Mouse (Mus musculus) bone marrow macrophage, adult 2 months (primary cell): ENCODE data around the gene Gfer. TPM values are rescaled to one million over a fixed set of nuclear protein-coding genes. Genes with fewer than 3 reads are reported as not detected.

Experiments used
- H3K27ac ChIP-seq: 2 replicates; pipeline ENCODE4 v1.5.1; 2012; ENCODE audit warnings: low read depth, low read length; ENCODE audit not compliant: insufficient read depth
- H3K4me1 ChIP-seq: 2 replicates; pipeline ENCODE4 v1.6.1; 2012; ENCODE audit warnings: low read length; ENCODE audit not compliant: control insufficient read depth, insufficient read depth
- H3K4me3 ChIP-seq: 2 replicates; pipeline ENCODE4 v1.5.1; 2012; ENCODE audit warnings: mild to moderate bottlenecking, low read length, moderate library complexity; ENCODE audit not compliant: insufficient read depth
- CTCF ChIP-seq: IDR thresholded peaks from 2 replicates; pipeline ENCODE4 v1.5.1; 2012; ENCODE audit warnings: low read depth, mild to moderate bottlenecking, low read length, moderate library complexity
- POLR2A ChIP-seq: IDR thresholded peaks from 2 replicates; pipeline ENCODE4 v1.6.1; 2012; ENCODE audit warnings: mild to moderate bottlenecking, low read depth, low read length, borderline replicate concordance
- polyA plus RNA-seq: library from polyadenylated mRNA; stranded (reverse); fragments of >200 nt; gene quantifications from 2 replicates; pipeline ENCODE4 v1.2.4, GENCODE M21; 2012; ENCODE audit not compliant: missing spikeins, insufficient read depth, insufficient read length

The Gfer gene
- polyA plus RNA-seq = 21.6 and 22.0 TPM in 2 replicates

GRCm38 (mm10) chr17:24696011-24696697 lies at the start of gene Gfer, which contains the start of gene Noxo1:
Gene Gfer (minus strand): TSS chr17:24696156.
Gene Noxo1 (plus strand): TSS chr17:24696234.
- TF ChIP-seq CTCF (no peak), POLR2A (no peak)
- peaks cover 33% of the 10 kb centered on the region for H3K4me1 ChIP-seq
- H3K4me3 ChIP-seq = peak within 1 kb of the TSS; percentile 98
- H3K27ac ChIP-seq = peak within 1 kb of the TSS; percentile 52

- Histone ChIP-seq H3K4me3 (no peak overlapping the region), H3K4me1 (peaks cover 22% of the 10 kb centered on the region), H3K27ac (no peak overlapping the region)
- no peak for TF ChIP-seq POLR2A
- no peak for TF ChIP-seq CTCF
Measured at GRCm38 (mm10) chr17:24744381-24744780, 48.4 kb upstream of the Gfer start.

GRCm38 (mm10) chr17:24743896-24744295 lies 47.9 kb upstream of the Gfer start:
- Histone ChIP-seq H3K27ac (no peak overlapping the region), H3K4me3 (no peak overlapping the region), H3K4me1 (peaks cover 27% of the 10 kb centered on the region)
- no peak for TF ChIP-seq CTCF
- TF ChIP-seq POLR2A = no peak

- Histone ChIP-seq H3K4me1 (peaks cover 36% of the 10 kb centered on the region), H3K4me3 (no peak overlapping the region), H3K27ac (peak overlapping the region; percentile 74)
- TF ChIP-seq CTCF (no peak), POLR2A (no peak)
Measured at GRCm38 (mm10) chr17:24742307-24742706, 46.4 kb upstream of the Gfer start.

- peaks cover 49% of the 10 kb centered on the region for H3K4me1 ChIP-seq
Measured at GRCm38 (mm10) chr17:24739926-24740325, 44.0 kb upstream of the Gfer start.

GRCm38 (mm10) chr17:24738238-24738637 lies 42.3 kb upstream of the Gfer start:
- H3K4me3 ChIP-seq = peak overlapping the region; percentile 78
- peak overlapping the region; percentile 57 for H3K27ac ChIP-seq
- TF ChIP-seq POLR2A (no peak), CTCF (no peak)
- peaks cover 53% of the 10 kb centered on the region for H3K4me1 ChIP-seq

More at GRCm38 (mm10) chr17:24739926-24740325, 44.0 kb upstream of the Gfer start:
- Histone ChIP-seq H3K4me3 (no peak overlapping the region), H3K27ac (no peak overlapping the region)
- TF ChIP-seq CTCF (no peak), POLR2A (no peak)

- Histone ChIP-seq H3K4me1 (peaks cover 46% of the 10 kb centered on the region), H3K27ac (peak overlapping the region; percentile 57), H3K4me3 (peak overlapping the region; percentile 78)
- TF ChIP-seq CTCF (peak; percentile 5; the same call in 1 of the 2 replicates), POLR2A (no peak)
Measured at GRCm38 (mm10) chr17:24737135-24737810, 41.3 kb upstream of the Gfer start.

GRCm38 (mm10) chr17:24736330-24737051 lies 40.5 kb upstream of the Gfer start, which contains the start of gene Msrb1:
Gene Msrb1 (plus strand): TSS chr17:24736642.
- Histone ChIP-seq H3K4me1 (peaks cover 40% of the 10 kb centered on the region), H3K4me3 (peak within 1 kb of the TSS; percentile 78), H3K27ac (peak within 1 kb of the TSS; percentile 57)
- TF ChIP-seq POLR2A (peak; percentile 92; the same call in 1 of the 2 replicates), CTCF (no peak)

- no peak overlapping the region for H3K27ac ChIP-seq
- TF ChIP-seq CTCF (no peak), POLR2A (no peak)
- H3K4me3 ChIP-seq = peak overlapping the region; percentile 54; the same call in 1 of the 2 replicates
- H3K4me1 ChIP-seq = peaks cover 35% of the 10 kb centered on the region
Measured at GRCm38 (mm10) chr17:24735446-24735845, 39.5 kb upstream of the Gfer start.
